Mouse (Mus musculus) adrenal gland, adult 8-10 months (tissue): Measurements from ENCODE around the gene Ccdc134. TPM values are rescaled to one million over a fixed set of nuclear protein-coding genes. Genes with fewer than 3 reads are reported as not detected.

ENCODE experiments used
- DNase-seq: peaks from one replicate; pipeline ENCODE4 v3.0.0; 2022
- total RNA-seq, 4 experiments: library from RNA; stranded (reverse); gene quantifications; 2 replicates each; pipeline ENCODE4 v1.2.4; 2022

The Ccdc134 gene
- total RNA-seq, 4 experiments from 2014 or later = 8.9 to 13.7 (median 12.5) TPM

GRCm38 (mm10) chr15:82172648-82173047 is 44.9 kb downstream of the Ccdc134 start:
- DNase-seq = no peak

GRCm38 (mm10) chr15:82175091-82175490 is 47.4 kb downstream of the Ccdc134 start:
- peak; percentile 25 for DNase-seq

- DNase-seq = no peak
Observed at GRCm38 (mm10) chr15:82177743-82178290, 50.1 kb downstream of the Ccdc134 start.

GRCm38 (mm10) chr15:82181131-82181530 is 53.4 kb downstream of the Ccdc134 start:
- DNase-seq = no peak

DNA sequence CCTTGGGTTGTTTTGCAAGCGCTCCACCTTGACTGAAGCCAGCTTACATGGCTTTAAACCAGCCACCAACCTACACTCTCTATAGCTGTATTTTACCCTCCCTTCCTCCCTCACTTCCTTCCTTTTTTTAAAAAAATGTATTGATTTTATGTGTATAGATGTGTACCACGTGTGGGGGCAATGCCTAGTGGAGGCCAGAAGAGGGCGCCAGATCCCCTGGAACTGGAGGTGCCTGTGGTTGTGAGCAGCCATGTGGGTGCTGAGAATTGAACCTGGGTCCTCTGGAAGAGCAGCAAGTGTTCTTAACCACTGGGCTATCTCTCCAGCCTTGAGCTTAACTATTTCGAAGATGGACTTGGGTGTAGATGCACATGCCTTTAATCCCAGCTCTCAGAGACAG is 54.6 kb downstream of the Ccdc134 start:
- DNase-seq = no peak

- DNase-seq = no peak
Observed at GRCm38 (mm10) chr15:82183596-82183995, 55.9 kb downstream of the Ccdc134 start.

DNA sequence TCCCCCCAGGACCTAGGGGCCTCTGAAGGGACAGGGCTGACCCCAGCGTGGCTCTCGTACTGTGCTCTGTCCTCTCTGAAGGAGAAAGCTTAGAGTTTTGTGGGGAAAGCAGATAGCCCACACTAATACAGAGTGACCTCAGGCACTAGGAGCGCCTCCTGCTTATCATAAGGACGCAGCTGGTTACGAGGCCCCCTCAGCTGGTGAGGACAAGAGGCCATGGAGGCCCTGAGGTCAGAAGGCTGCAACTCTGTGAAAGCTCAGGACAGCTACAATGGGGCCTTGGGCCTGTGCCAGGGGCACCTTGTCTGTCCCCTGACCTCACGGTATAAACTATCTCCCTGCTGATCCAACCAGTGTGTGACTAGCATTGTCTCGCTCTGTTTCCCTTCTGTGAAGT is 56.5 kb downstream of the Ccdc134 start:
- DNase-seq = no peak

GRCm38 (mm10) chr15:82184656-82185055 is 56.9 kb downstream of the Ccdc134 start:
- DNase-seq = no peak

DNA sequence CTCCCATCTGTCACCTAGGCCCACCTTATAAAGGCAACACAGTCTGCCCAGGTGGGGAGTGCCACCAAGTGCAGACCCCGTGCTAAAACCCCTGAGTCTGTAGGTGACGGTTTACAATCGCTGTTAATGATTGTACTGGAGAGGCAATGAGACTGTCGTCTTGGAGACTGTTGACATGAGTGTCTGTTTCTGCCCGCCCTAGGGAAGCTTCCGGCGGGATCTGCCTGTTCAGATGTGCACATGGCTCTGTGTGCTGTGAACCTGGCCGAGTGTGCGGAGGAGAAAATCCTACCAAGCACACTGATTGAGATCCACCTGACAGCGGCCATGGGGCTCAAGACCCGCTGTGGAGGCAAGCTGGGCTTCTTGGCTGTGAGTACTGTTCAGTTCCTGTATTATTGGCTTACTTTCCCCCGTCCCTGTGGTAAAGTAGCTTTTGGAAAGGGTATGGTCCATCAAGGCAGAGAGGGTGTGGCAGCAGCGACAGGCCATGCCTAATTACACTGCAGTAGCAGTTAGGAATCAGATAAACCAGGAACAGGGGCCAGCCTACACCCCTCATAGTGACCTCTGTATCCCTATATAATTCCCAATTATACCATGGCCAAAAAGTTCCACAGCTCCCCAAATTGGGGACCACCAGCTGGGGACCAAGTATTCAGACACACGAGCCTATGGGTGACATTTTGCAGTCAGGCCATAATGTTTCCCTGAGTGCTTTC is 57.5 kb downstream of the Ccdc134 start:
- DNase-seq = no peak

- no peak for DNase-seq
Observed at GRCm38 (mm10) chr15:82186131-82186530, 58.4 kb downstream of the Ccdc134 start.

- no peak for DNase-seq
Observed at GRCm38 (mm10) chr15:82186931-82187330, 59.2 kb downstream of the Ccdc134 start.

- no peak for DNase-seq
Observed at GRCm38 (mm10) chr15:82187401-82187800, 59.7 kb downstream of the Ccdc134 start.

DNA sequence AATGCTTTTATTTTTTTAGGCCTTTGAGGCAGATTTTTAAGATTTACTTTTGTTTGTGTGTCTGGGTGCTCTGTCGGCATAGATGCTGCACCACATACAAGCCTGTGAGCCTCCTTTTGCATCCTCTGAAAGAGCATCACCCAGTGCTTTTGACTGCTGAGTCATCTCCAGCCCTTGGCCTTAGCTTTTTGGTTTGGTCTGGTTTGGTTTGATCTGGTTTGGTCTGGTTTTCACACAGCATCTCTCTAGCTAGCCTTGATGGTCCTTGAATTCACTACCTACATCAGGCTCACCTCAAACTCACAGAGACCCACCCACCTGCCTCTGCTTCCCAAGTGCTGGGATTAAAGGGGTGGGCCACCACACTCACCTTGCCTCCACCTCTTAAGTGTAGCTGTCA is 60.2 kb downstream of the Ccdc134 start:
- no peak for DNase-seq

DNA sequence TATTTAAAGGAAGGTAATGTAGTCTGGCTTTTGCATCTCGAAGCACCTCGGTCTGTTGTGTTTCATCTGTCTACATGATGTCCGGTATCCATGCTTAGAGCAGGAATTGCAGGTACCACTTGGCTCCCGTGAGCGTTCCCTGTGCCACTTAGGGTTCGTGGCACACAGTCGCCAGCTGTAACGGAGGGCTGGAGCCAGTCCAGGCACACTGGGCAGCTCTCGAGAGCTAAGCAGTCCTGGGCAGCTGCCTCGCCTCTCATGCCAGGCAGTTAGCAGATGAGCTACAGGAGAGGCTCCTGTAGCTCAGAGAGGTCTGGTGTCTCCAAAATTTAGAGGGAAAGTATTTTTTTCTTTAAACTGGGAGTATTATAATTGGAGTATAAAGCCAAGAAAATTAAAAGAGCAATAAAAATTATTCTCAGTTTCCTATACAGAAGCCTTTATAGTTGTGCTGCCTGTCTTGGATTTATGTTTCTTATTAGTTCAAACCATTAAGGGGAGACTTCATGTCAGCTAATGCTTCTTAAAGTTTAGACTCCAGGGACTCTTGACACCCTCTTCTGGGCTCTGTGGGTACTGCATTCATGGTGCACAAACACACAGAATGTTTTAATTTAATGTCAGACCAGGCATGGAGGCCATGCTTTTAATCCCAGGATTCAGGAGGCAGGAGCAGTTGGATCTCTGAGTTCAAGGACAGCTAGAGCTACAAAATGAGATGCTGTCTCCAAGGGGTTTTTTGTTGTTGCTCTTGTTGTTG is 60.9 kb downstream of the Ccdc134 start:
- no peak for DNase-seq

Other genes starting within 250 kb of the Ccdc134 start
- 10 to 100 TPM; 27.5 to 39.2 (median 31.5) TPM for gene Polr3h, start 201.7 kb upstream of the Ccdc134 start, total RNA-seq
- 10 to 100 TPM in 2 of 4 experiments, 1 to 10 TPM in 2; 8.6 to 33.7 (median 19.6) TPM for gene Csdc2, start 191.2 kb upstream of the Ccdc134 start, total RNA-seq
- 100 to 1,000 TPM in 2 of 4 experiments, 10 to 100 TPM in 2; 71.1 to 132 (median 86.3) TPM for gene Pmm1, start 167.0 kb upstream of the Ccdc134 start, total RNA-seq
- not detected for gene 1700029P11Rik, start 147.4 kb upstream of the Ccdc134 start, total RNA-seq
- gene Xrcc6, start 140.1 kb upstream of the Ccdc134 start, total RNA-seq = 10 to 100 TPM; 64.2 to 93.2 (median 75.4) TPM
- 100 to 1,000 TPM in 2 of 4 experiments, 10 to 100 TPM in 2; 50.8 to 137 (median 93.4) TPM for gene Desi1, start 94.1 kb upstream of the Ccdc134 start, total RNA-seq
- gene Snu13, start 80.3 kb upstream of the Ccdc134 start, total RNA-seq = 10 to 100 TPM; 77.0 to 94.9 (median 88.2) TPM
- not detected for gene 4930407I10Rik, start 68.8 kb upstream of the Ccdc134 start, total RNA-seq
- gene Mei1, start 57.9 kb upstream of the Ccdc134 start, total RNA-seq = 1 to 10 TPM in 3 of 4 experiments, under 1 TPM in 1; 0.74 to 4.1 (median 2.4) TPM
- 100 to 1,000 TPM in 2 of 4 experiments, 10 to 100 TPM in 2; 83.2 to 144 (median 107) TPM for gene Srebf2, start 19.3 kb downstream of the Ccdc134 start, total RNA-seq
- under 1 TPM in 3 of 4 experiments, not detected in 1; 0.14 to 0.24 (median 0.17) TPM for gene Shisa8, start 84.9 kb downstream of the Ccdc134 start, total RNA-seq
- gene Tnfrsf13c, start 96.4 kb downstream of the Ccdc134 start, total RNA-seq = under 1 TPM in 2 of 4 experiments, not detected in 2; 0.45 to 0.92 TPM
- gene Cenpm, start 116.8 kb downstream of the Ccdc134 start, total RNA-seq = 1 to 10 TPM in 3 of 4 experiments, under 1 TPM in 1; 0.87 to 3.8 (median 1.8) TPM
- gene 1500009C09Rik, start 124.5 kb downstream of the Ccdc134 start, total RNA-seq = under 1 TPM; 0.35 to 0.62 (median 0.39) TPM
- gene Sept3, start 147.0 kb downstream of the Ccdc134 start, total RNA-seq = 1 to 10 TPM; 3.0 to 6.9 (median 3.5) TPM
- not detected for gene Wbp2nl, start 171.0 kb downstream of the Ccdc134 start, total RNA-seq
- gene Naga, start 211.0 kb downstream of the Ccdc134 start, total RNA-seq = 10 to 100 TPM; 68.6 to 89.3 (median 77.9) TPM
- gene Pheta2, start 211.0 kb downstream of the Ccdc134 start, total RNA-seq = 1 to 10 TPM in 2 of 4 experiments, under 1 TPM in 2; 0.74 to 2.0 (median 1.4) TPM
- 100 to 1,000 TPM; 137 to 205 (median 157) TPM for gene Smdt1, start 211.0 kb downstream of the Ccdc134 start, total RNA-seq
- 100 to 1,000 TPM; 293 to 470 (median 376) TPM for gene Ndufa6, start 226.4 kb downstream of the Ccdc134 start, total RNA-seq